Mouse (Mus musculus) forebrain, embryonic 12.5 days (tissue): ENCODE measurements around the gene Plxna4. TPM values are rescaled to one million over a fixed set of nuclear protein-coding genes. Genes with fewer than 3 reads are reported as not detected.

Experiments used
- ATAC-seq: fragments of 200-750 bp; cut with Nextera tagmentation; 2 replicates; pipeline ENCODE4 v1.8.0; 2017; ENCODE audit warnings: moderate TSS enrichment; ENCODE audit not compliant: low FRiP score
- H3K27ac ChIP-seq: fragments of 300-500 bp; sonication (generic); 2 replicates; pipeline ENCODE4 v1.5.1; 2016; ENCODE audit warnings: mild to moderate bottlenecking
- H3K27me3 ChIP-seq: fragments of 300-500 bp; sonication (generic); 2 replicates; pipeline ENCODE4 v1.6.1; 2016; ENCODE audit warnings: mild to moderate bottlenecking
- H3K36me3 ChIP-seq: fragments of 300-500 bp; sonication (generic); replicated peaks from 2 replicates; pipeline ENCODE4 v1.6.1; 2016; ENCODE audit warnings: mild to moderate bottlenecking
- H3K4me1 ChIP-seq: fragments of 300-500 bp; sonication (generic); 2 replicates; pipeline ENCODE4 v1.6.1; 2016
- H3K4me2 ChIP-seq: fragments of 300-500 bp; sonication (generic); 2 replicates; pipeline ENCODE4 v1.6.1; 2016; ENCODE audit warnings: mild to moderate bottlenecking, moderate library complexity
- H3K4me3 ChIP-seq: fragments of 300-500 bp; sonication (generic); replicated peaks from 2 replicates; pipeline ENCODE4 v1.5.1; 2016; ENCODE audit warnings: mild to moderate bottlenecking
- H3K9ac ChIP-seq: fragments of 300-500 bp; sonication (generic); 2 replicates; pipeline ENCODE4 v1.6.1; 2016; ENCODE audit warnings: mild to moderate bottlenecking
- H3K9me3 ChIP-seq: fragments of 300-500 bp; sonication (generic); 2 replicates; pipeline ENCODE4 v1.6.1; 2016
- WGBS: fragments of 180-500 bp; shearing (Covaris S2); methylation state at CpG from one replicate; pipeline ENCODE4 v1.1.7; 2016; 5-methylcytosine and 5-hydroxymethylcytosine counted together
- polyA plus RNA-seq: library from polyadenylated mRNA; unstranded; fragments of >200 nt; fragmentation: Nextera tagmentation; extraction: Ambion mirVana; gene quantifications from 2 replicates; pipeline ENCODE4 v1.2.1, GENCODE M21; 2016

Plxna4 gene
- polyA plus RNA-seq, 1 experiment from 2014 or later: 9.2 TPM

DNA sequence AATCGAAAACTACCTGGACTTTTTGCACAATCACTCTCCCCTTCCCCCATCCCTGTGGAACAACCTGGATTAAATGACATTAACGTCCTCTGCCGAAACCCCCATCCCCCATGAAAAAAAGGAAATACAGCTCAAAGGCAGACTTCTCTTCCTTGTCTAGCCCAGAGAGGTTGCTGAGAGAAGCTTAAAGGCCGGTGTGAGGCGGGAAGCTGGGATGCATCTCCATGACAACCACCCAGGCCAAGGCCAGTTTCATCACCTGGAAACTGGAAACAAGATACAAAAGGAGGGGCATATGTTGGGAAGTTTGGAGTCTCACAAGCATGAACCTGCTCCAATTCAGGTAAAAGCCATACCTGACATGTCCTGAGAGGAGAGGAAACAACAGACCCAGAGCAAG is 230.5 kb downstream of the Plxna4 start:
- Histone ChIP-seq H3K27me3 (no peaks in the 10 kb centered on the region), H3K27ac (no peak overlapping the region), H3K4me3 (no peak overlapping the region), H3K4me1 (peaks cover 9% of the 10 kb centered on the region; the same call in 1 of the 2 replicates), H3K9me3 (no peaks in the 10 kb centered on the region), H3K9ac (no peak overlapping the region), H3K36me3 (no peaks in the 10 kb centered on the region), H3K4me2 (no peak overlapping the region)
- WGBS: 70% methylated on average over 5 of the region's 5 CpGs
- no peak for ATAC-seq

DNA sequence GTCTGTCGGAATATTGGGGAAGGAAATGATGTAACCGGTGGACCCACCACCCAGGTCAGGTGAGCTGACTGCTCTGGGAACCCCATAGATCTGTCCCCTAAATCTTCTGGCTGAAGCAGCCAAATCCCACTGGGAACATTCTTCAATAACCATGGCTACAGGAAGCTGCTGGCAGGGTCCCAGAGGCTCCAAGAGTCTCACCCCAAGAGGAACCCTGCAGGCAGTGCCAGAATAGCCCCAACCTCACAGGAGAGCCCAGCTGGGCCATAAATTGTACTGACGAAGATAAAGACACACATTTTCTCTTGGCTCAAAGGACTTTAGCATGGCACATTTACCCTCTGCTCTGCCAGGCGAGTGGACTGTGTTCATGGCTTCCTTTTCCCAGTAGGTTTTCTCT is 232.4 kb downstream of the Plxna4 start:
- H3K9me3 ChIP-seq: no peaks in the 10 kb centered on the region
- H3K4me3 ChIP-seq: no peak overlapping the region
- H3K27ac ChIP-seq: no peak overlapping the region
- no peak overlapping the region for H3K9ac ChIP-seq
- no peaks in the 10 kb centered on the region for H3K27me3 ChIP-seq
- ATAC-seq: no peak
- no peaks in the 10 kb centered on the region for H3K36me3 ChIP-seq
- peaks cover 3% of the 10 kb centered on the region; the same call in 1 of the 2 replicates for H3K4me1 ChIP-seq
- H3K4me2 ChIP-seq: no peak overlapping the region
- WGBS: 84% methylated on average over 4 of the region's 4 CpGs

DNA sequence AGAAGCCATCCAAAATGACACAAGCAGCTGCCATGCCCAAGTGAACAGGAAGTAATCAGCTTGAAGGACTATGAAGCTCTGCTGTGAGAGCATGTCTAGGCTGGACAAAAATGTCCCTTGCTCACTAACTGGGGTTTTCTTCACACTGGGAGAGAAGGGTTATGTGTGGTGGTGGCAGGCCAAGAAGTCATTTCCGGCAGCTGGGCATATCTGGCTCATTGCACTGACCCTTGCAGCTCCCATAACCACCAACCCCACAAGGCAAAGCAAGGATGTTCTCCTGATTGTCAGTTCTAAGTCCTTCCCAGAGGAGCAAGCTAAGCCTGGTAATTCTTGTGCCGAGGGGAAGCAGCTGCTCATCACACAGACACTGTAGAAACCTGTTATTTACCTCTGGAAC is 239.0 kb downstream of the Plxna4 start:
- Histone ChIP-seq H3K9ac (no peak overlapping the region), H3K9me3 (no peaks in the 10 kb centered on the region)

DNA sequence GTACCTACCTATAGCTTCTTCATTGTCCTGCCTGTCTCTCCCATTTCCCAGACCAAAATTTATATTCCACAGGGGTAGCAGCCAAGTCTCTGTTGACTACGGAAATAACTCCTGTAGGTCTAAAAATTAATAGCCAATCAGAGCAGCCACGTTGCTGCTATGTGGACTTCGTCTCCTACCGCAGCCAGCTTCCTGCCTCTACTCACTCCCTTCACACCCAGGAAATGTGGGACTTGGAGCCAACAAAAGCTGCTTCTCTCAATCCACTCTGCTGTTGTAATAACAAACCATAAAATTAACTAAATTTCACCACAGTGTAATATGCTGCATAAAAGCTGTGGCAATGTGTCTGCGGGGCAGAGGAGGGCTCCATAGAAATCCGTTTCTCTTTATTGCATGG is 239.9 kb downstream of the Plxna4 start:
- Histone ChIP-seq H3K4me1 (no peaks in the 10 kb centered on the region), H3K27ac (no peak overlapping the region), H3K27me3 (no peaks in the 10 kb centered on the region), H3K9ac (no peak overlapping the region), H3K36me3 (no peaks in the 10 kb centered on the region), H3K9me3 (no peaks in the 10 kb centered on the region), H3K4me3 (no peak overlapping the region), H3K4me2 (no peak overlapping the region)
- WGBS: 87% methylated on average over 6 of the region's 6 CpGs
- no peak for ATAC-seq

More for the DNA sequence above, 239.0 kb downstream of the Plxna4 start:
- no peaks in the 10 kb centered on the region for H3K4me1 ChIP-seq
- H3K4me3 ChIP-seq: no peak overlapping the region
- no peaks in the 10 kb centered on the region for H3K27me3 ChIP-seq
- no peak overlapping the region for H3K27ac ChIP-seq
- H3K4me2 ChIP-seq: no peak overlapping the region
- H3K36me3 ChIP-seq: no peaks in the 10 kb centered on the region
- no peak for ATAC-seq
- 86% methylated on average over 2 of the region's 2 CpGs for WGBS

DNA sequence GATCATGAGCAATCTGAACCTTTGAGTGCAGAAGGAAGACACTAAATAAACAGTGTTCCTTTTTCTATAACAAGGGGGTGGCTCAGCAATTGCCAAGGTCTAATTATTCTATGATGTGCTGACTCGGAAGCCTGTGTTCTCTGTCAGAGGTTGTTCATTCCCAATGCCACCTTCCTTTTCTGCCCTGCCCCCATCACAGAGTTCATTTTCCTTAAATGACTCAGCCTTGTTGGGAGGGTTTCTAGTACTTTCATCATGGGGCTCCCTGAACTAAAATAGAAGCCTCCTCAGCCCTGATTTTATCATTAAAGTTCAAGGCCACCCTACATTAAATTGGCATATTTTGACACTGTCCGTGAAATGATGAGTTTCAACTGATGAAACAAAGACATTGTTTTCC is 242.0 kb downstream of the Plxna4 start:
- H3K4me1 ChIP-seq: no peaks in the 10 kb centered on the region
- no peak overlapping the region for H3K4me3 ChIP-seq
- no peaks in the 10 kb centered on the region for H3K27me3 ChIP-seq
- H3K27ac ChIP-seq: no peak overlapping the region
- ATAC-seq: no peak
- H3K9ac ChIP-seq: no peak overlapping the region
- H3K4me2 ChIP-seq: no peak overlapping the region
- no peaks in the 10 kb centered on the region for H3K36me3 ChIP-seq
- WGBS: 75% methylated on average over 2 of the region's 2 CpGs
- H3K9me3 ChIP-seq: no peaks in the 10 kb centered on the region

DNA sequence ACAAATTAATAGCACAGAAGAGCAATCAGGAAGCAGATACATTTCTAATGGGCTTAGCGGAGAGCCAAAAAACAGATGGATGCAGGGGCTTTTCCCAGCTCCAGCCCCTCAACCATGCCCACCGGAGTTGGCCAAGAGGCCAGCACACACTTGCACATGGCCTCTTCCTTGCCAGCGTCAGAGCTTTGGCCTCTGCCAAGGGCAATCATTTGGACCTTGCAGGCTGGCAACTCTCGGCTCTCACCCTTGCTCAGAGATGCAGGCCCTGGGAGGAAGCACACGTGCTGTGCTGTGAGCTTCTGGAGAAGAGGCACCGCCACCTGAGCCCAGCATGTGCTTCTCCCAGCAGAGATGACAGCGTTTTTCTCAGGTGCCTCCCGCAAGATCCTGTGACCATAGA is 245.3 kb downstream of the Plxna4 start:
- H3K27me3 ChIP-seq: no peaks in the 10 kb centered on the region
- no peak overlapping the region for H3K4me2 ChIP-seq
- 80% methylated on average over 8 of the region's 8 CpGs for WGBS
- ATAC-seq: no peak
- H3K9ac ChIP-seq: no peak overlapping the region
- no peaks in the 10 kb centered on the region for H3K9me3 ChIP-seq
- H3K27ac ChIP-seq: no peak overlapping the region
- no peaks in the 10 kb centered on the region for H3K36me3 ChIP-seq
- H3K4me1 ChIP-seq: peaks cover 5% of the 10 kb centered on the region; the same call in 1 of the 2 replicates
- H3K4me3 ChIP-seq: no peak overlapping the region

DNA sequence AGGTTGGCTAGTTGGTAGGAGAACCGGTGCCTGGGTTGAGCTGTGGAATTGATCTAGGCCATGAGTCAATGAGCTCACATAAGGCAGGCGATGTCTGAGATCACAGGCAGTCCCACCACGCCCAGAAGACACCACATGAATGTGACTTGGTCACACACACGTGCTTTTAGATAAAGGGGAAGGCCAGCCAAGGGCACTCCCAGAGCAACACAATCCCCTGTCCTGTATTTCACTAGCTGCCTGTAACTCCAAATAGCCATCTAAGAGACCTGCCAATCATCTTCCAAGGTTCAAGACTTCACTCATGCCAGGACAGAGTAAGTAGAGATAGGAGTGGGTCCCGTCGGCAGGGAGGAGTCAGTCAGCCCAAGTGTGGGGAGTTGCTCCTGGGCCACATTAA is 245.7 kb downstream of the Plxna4 start:
- Histone ChIP-seq H3K9ac (no peak overlapping the region), H3K27me3 (no peaks in the 10 kb centered on the region), H3K36me3 (no peaks in the 10 kb centered on the region), H3K27ac (no peak overlapping the region), H3K4me2 (no peak overlapping the region), H3K4me1 (peaks cover 5% of the 10 kb centered on the region; the same call in 1 of the 2 replicates), H3K9me3 (no peaks in the 10 kb centered on the region), H3K4me3 (no peak overlapping the region)
- 90% methylated on average over 6 of the region's 6 CpGs for WGBS
- no peak for ATAC-seq

DNA sequence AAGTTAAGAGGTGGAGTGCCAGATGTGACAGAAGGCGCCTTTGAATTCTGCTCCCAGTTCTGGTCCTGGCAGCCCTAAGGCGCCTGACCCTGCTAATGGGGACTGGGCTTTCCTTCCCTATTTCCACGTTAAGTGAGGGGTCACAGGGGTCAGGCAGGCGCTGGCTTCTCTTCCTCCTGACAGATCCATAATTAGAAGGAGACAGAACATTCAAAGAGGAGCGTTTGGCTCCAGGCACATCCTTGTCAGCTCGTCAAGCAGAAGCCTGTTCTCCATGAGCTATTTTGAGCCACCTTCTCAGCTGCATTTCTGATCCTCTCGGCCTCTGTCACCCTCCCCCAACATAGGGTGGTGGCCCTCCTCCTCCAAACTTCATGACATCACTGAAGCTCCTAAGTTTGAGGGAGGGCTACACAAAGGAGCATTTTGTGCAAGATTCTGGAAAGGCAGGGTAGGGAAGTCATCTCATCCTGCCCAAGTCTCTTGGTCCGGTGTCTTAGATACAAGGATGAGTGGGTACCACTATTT is 249.5 kb downstream of the Plxna4 start:
- WGBS: 50% methylated on average over 8 of the region's 8 CpGs
- H3K9me3 ChIP-seq: no peaks in the 10 kb centered on the region
- peaks cover 5% of the 10 kb centered on the region; the same call in 1 of the 2 replicates for H3K4me1 ChIP-seq
- H3K36me3 ChIP-seq: no peaks in the 10 kb centered on the region
- no peak overlapping the region for H3K4me2 ChIP-seq
- H3K27ac ChIP-seq: no peak overlapping the region
- H3K9ac ChIP-seq: no peak overlapping the region
- no peak for ATAC-seq
- H3K27me3 ChIP-seq: no peaks in the 10 kb centered on the region
- no peak overlapping the region for H3K4me3 ChIP-seq

DNA sequence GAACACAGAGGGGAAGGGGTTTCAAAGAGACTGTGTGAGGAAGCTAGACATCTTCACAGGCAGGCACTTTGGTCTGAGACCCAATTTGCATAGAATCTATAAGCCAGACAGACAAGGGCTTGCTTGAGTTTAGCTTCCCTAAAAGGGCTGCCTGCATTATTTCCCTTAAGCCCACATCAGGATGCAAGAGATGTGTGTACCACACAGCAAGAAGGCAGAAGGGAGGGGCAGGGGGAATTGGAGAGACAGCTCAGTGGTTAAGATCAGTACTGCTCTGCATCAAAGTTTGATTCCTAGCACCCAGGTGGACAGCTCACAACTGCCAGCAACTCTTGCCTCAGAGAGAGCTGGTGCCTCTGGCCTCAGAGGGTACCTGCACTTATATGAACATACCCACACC is 256.7 kb downstream of the Plxna4 start:
- Histone ChIP-seq H3K4me1 (peaks cover 37% of the 10 kb centered on the region), H3K4me3 (no peak overlapping the region), H3K4me2 (no peak overlapping the region), H3K27me3 (peaks cover 15% of the 10 kb centered on the region; the same call in 1 of the 2 replicates), H3K9ac (no peak overlapping the region), H3K36me3 (no peaks in the 10 kb centered on the region), H3K9me3 (no peaks in the 10 kb centered on the region), H3K27ac (no peak overlapping the region)
- no peak; the same call in 1 of the 2 replicates for ATAC-seq

DNA sequence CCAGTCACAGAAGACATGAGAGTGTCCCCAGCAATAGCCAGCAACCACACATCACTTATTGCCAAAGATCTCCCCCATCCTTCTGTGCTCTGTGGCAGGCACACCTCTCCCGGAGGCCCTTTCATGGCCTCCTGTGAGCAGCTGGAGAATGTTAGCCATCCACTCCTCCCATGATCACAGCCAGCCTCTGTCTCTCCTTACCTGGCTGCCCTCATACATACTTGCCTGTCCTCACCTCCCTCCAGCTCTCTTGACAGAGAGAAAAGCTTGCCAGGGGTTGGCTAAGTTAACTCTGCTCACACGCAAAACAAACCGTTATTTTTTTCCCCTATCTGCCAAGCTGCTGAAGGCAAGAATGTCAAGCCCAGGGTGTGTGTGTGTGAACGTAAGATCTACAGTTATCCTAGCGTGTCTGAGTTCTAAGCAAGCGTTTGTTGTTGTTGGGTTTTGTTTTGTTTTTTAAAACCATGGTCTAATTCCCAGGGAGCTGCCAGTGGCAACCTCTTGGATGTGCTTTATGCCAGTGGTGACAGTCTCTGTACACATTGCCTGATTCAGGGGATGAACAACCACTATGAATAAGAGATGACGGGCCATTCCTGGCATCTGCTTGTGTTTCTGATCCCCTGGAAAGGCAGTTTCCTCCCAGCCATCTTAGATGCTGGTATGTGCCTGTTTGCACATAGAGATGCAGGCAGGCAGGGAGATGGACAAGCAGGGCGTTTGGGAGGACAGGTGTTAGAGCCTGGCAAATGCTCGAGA is 257.8 kb downstream of the Plxna4 start:
- Histone ChIP-seq H3K4me3 (no peak overlapping the region), H3K4me1 (peaks cover 37% of the 10 kb centered on the region), H3K9ac (no peak overlapping the region), H3K9me3 (no peaks in the 10 kb centered on the region), H3K4me2 (no peak overlapping the region), H3K27ac (no peak overlapping the region), H3K36me3 (no peaks in the 10 kb centered on the region), H3K27me3 (peaks cover 15% of the 10 kb centered on the region; the same call in 1 of the 2 replicates)
- WGBS: 78% methylated on average over 9 of the region's 9 CpGs
- ATAC-seq: no peak

DNA sequence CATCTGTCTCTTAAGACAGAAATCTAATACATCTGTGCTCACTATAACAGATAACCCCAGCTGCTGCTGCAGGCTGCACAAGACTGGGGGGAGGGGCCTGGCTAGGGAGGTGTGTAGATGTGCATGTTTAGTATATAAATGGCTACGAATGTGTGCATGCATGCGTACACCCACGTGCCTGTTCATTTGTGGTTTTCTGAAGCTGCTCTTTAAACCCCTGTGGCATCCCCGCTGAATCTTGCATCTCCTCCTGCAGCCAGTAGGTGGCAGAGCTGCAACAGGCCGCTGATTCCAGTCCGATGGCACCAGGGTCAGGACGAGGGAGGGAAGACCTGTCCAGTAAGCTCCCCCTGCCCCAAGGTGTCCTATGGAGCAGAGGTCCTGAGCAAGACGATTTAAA is 260.0 kb downstream of the Plxna4 start:
- Histone ChIP-seq H3K36me3 (no peaks in the 10 kb centered on the region), H3K9me3 (no peaks in the 10 kb centered on the region), H3K4me2 (no peak overlapping the region), H3K4me3 (no peak overlapping the region), H3K27me3 (peaks cover 15% of the 10 kb centered on the region; the same call in 1 of the 2 replicates), H3K4me1 (peaks cover 37% of the 10 kb centered on the region), H3K9ac (no peak overlapping the region), H3K27ac (no peak overlapping the region)
- WGBS: under 1% methylated on average over 8 of the region's 8 CpGs
- peak; percentile 67; the same call in 1 of the 2 replicates for ATAC-seq

DNA sequence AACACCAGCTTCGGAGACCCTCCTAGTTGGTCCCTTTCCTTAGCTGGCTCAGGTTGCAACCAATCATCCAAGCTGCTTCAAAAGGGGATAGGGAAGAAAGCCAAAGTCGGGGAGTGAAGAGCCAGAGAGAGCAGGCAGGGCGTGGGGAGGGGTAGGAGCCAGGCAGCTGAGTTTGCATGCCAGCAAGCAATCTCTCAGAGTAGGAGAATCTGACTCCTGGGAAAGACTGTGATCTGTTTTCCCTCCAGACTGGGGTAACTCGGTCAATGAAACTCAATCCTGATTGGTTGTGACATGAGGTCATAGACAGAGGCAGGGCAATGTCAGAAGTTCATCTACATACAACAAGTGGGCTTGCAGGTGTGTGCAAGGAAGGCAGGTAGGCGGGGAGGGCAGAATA is 260.8 kb downstream of the Plxna4 start:
- Histone ChIP-seq H3K9ac (no peak overlapping the region), H3K4me1 (peaks cover 37% of the 10 kb centered on the region), H3K27me3 (peaks cover 15% of the 10 kb centered on the region; the same call in 1 of the 2 replicates), H3K4me2 (no peak overlapping the region), H3K9me3 (no peaks in the 10 kb centered on the region), H3K36me3 (no peaks in the 10 kb centered on the region), H3K4me3 (no peak overlapping the region), H3K27ac (no peak overlapping the region)
- 33% methylated on average over 5 of the region's 5 CpGs for WGBS
- ATAC-seq: no peak

DNA sequence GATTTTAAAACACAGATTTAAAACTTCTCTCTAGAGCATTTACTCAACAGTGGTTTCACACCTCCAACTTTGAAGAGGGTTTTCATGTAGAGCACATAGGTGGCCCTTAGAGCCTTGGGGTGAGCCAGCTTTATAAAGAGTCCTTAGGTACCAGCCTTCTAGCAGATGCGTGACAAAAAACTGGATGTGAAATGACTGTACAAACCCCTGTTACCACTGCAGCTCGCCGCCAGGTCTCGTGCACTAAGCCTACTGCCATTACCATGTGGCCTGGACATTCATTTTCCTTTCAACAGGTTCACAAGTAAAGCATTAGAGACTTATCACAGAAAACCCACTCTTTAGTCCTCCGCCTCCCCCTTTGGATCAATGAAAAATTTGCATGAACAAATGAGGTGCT is 261.6 kb downstream of the Plxna4 start:
- Histone ChIP-seq H3K4me3 (no peak overlapping the region), H3K4me1 (peaks cover 36% of the 10 kb centered on the region), H3K9me3 (no peaks in the 10 kb centered on the region), H3K4me2 (no peak overlapping the region), H3K27me3 (peaks cover 15% of the 10 kb centered on the region; the same call in 1 of the 2 replicates), H3K9ac (no peak overlapping the region), H3K36me3 (no peaks in the 10 kb centered on the region), H3K27ac (no peak overlapping the region)
- 90% methylated on average over 5 of the region's 5 CpGs for WGBS
- no peak for ATAC-seq
